ENCODE assay signal across 24 mouse cellular contexts in the genomic region with DNA sequence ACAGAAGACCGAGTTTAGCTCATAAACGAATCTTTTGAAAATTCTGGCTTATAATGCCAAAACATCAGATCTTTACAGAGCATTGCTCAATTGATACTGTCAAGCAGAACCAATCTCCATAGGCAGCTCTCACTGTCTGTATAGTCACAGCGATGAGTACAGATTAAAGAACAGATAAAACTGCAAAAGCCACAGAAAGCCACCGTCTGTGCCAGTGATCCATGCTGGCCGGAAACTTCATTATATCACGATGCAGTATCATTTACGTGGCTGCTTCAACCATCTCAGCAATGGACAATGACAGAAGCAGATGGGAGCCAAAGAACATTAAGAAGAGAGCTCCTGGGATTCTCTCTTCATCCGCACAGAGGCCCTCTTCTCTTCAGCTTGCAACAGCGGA. TPM values are rescaled to one million over a fixed set of nuclear protein-coding genes. Genes with fewer than 3 reads are reported as not detected.
A peak's percentile ranks its signal among the peaks of the same experiment; 100 is the strongest.
DNase-seq lines count a peak whose midpoint lies in the region; ATAC-seq and TF ChIP-seq lines count a peak whose summit lies in the region.
"Had no signal": no experiment of that assay in that cellular context is flagged by ENCODE, and none has a peak within 500 bp of the region (broad histone marks: within the 10 kb centered on the region; RNA-seq: fewer than 3 reads in every experiment).

No protein-coding gene starts in this region.

- no peak for ATAC-seq in hindbrain, embryonic 13.5 days (ENCODE audit: low FRiP score)
- no peak for ATAC-seq in hindbrain, embryonic 11.5 days (ENCODE audit: low FRiP score)
- ATAC-seq in neural tube, embryonic 14.5 days (ENCODE audit: low read depth): no peak
- ATAC-seq in G1E (ENCODE audit: extremely low read depth, insufficient number of reproducible peaks, low FRiP score, poor library complexity, severe bottlenecking): peak; percentile 31; the same call in 1 of the 2 replicates
- ATAC-seq: forebrain, embryonic 16.5 days; intestine, postnatal 0 days; Patski had no signal

- no peak overlapping the region for H3K4me2 ChIP-seq in hindbrain, embryonic 13.5 days
- no peak overlapping the region for H3K4me2 ChIP-seq in hindbrain, embryonic 11.5 days (replicated peaks; ENCODE audit: low read depth, low read length)
- no peak overlapping the region for H3K4me2 ChIP-seq in neural tube, embryonic 14.5 days (ENCODE audit: low read depth, low read length)
- H3K4me2 ChIP-seq: embryonic facial prominence, embryonic 15.5 days; hindbrain, embryonic 12.5 days; kidney, embryonic 15.5 days; liver, embryonic 13.5 days; midbrain, embryonic 12.5 days had no signal

- no peak for TF ChIP-seq CTCF in G1E (IDR thresholded peaks at IDR 0.05; ENCODE audit: low read depth, low read length)

- H3K36me3 ChIP-seq in hindbrain, embryonic 13.5 days: no peaks in the 10 kb centered on the region
- no peaks in the 10 kb centered on the region for H3K36me3 ChIP-seq in hindbrain, embryonic 11.5 days (ENCODE audit: control insufficient read depth, insufficient read depth, low read length)
- H3K36me3 ChIP-seq in neural tube, embryonic 14.5 days (ENCODE audit: control insufficient read depth, insufficient read depth, low read length): no peaks in the 10 kb centered on the region
- H3K36me3 ChIP-seq in G1E (replicated peaks): peaks cover 32% of the 10 kb centered on the region
- H3K36me3 ChIP-seq: embryonic facial prominence, embryonic 15.5 days; hindbrain, embryonic 12.5 days; kidney, embryonic 15.5 days; liver, embryonic 13.5 days; midbrain, embryonic 12.5 days had no signal

- H3K9ac ChIP-seq in hindbrain, embryonic 13.5 days: no peak overlapping the region
- no peak overlapping the region for H3K9ac ChIP-seq in hindbrain, embryonic 11.5 days (ENCODE audit: low read depth, low read length)
- no peak overlapping the region for H3K9ac ChIP-seq in neural tube, embryonic 14.5 days (replicated peaks; ENCODE audit: low read depth, low read length)
- H3K9ac ChIP-seq: embryonic facial prominence, embryonic 15.5 days; hindbrain, embryonic 12.5 days; kidney, embryonic 15.5 days; liver, embryonic 13.5 days; midbrain, embryonic 12.5 days had no signal

- H3K9me3 ChIP-seq in hindbrain, embryonic 13.5 days: no peaks in the 10 kb centered on the region
- H3K9me3 ChIP-seq in hindbrain, embryonic 11.5 days (ENCODE audit: control insufficient read depth, low read length): no peaks in the 10 kb centered on the region
- no peaks in the 10 kb centered on the region for H3K9me3 ChIP-seq in neural tube, embryonic 14.5 days (ENCODE audit: control insufficient read depth, low read length)
- H3K9me3 ChIP-seq in G1E (replicated peaks): no peaks in the 10 kb centered on the region
- H3K9me3 ChIP-seq: embryonic facial prominence, embryonic 15.5 days; hindbrain, embryonic 12.5 days; kidney, embryonic 15.5 days; liver, embryonic 13.5 days; midbrain, embryonic 12.5 days had no signal

- H3K4me1 ChIP-seq in hindbrain, embryonic 13.5 days (replicated peaks): peaks cover 49% of the 10 kb centered on the region
- H3K4me1 ChIP-seq in hindbrain, embryonic 11.5 days (replicated peaks; ENCODE audit: control insufficient read depth, insufficient read depth, low read length): no peaks in the 10 kb centered on the region
- H3K4me1 ChIP-seq in neural tube, embryonic 14.5 days (ENCODE audit: control insufficient read depth, insufficient read depth, low read length): peaks cover 7% of the 10 kb centered on the region; the same call in 1 of the 2 replicates
- H3K4me1 ChIP-seq in G1E (ENCODE audit: insufficient read depth, low read depth, low read length): peaks cover 80% of the 10 kb centered on the region

- H3K27ac ChIP-seq in hindbrain, embryonic 13.5 days: peak overlapping the region; percentile 25
- H3K27ac ChIP-seq in hindbrain, embryonic 11.5 days (ENCODE audit: low read depth, low read length): no peak overlapping the region
- H3K27ac ChIP-seq in neural tube, embryonic 14.5 days (ENCODE audit: low read depth, low read length): 0 out of 2 replicates have a peak overlapping the region, but pooled peaks have one; percentile 28
- H3K27ac ChIP-seq: embryonic facial prominence, embryonic 15.5 days; hindbrain, embryonic 12.5 days; kidney, embryonic 15.5 days; left cerebral cortex, adult 2 months; liver, embryonic 13.5 days; midbrain, embryonic 12.5 days had no signal

- H3K27me3 ChIP-seq in hindbrain, embryonic 13.5 days: no peaks in the 10 kb centered on the region
- H3K27me3 ChIP-seq in hindbrain, embryonic 11.5 days (ENCODE audit: control insufficient read depth, insufficient read depth, low read length): no peaks in the 10 kb centered on the region
- no peaks in the 10 kb centered on the region for H3K27me3 ChIP-seq in neural tube, embryonic 14.5 days (ENCODE audit: control insufficient read depth, insufficient read depth, low read length)
- H3K27me3 ChIP-seq in G1E (ENCODE audit: insufficient read depth, low read length): no peaks in the 10 kb centered on the region
- H3K27me3 ChIP-seq: embryonic facial prominence, embryonic 15.5 days; hindbrain, embryonic 12.5 days; kidney, embryonic 15.5 days; liver, embryonic 13.5 days; midbrain, embryonic 12.5 days; Patski had no signal

- no peak for DNase-seq in hindbrain, embryonic 11.5 days (ENCODE audit: low spot score)
- no peak for DNase-seq in neural tube, embryonic 10.5 days (ENCODE audit: extremely low spot score, low spot score)
- DNase-seq in G1E (ENCODE audit: low spot score): no peak
- DNase-seq in naive thymus-derived CD4-positive, alpha-beta T cell, adult 2 months (ENCODE audit: low read depth): peak; percentile 70
- no peak for DNase-seq in kidney, adult 18-20 months
- DNase-seq: adrenal gland, adult 8-10 months; cerebellum, adult 9-10 months; gastrocnemius, postnatal 14 days; heart, adult 2 months; kidney, postnatal 36 days; layer of hippocampus, adult 9-11 months; liver, embryonic 13.5 days; lung, adult 2 months; thymus, adult 18-20 months had no signal

- no peak overlapping the region for H3K4me3 ChIP-seq in hindbrain, embryonic 13.5 days
- no peak overlapping the region for H3K4me3 ChIP-seq in hindbrain, embryonic 11.5 days (ENCODE audit: low read depth, low read length)
- no peak overlapping the region for H3K4me3 ChIP-seq in neural tube, embryonic 14.5 days (ENCODE audit: low read depth, low read length)
- H3K4me3 ChIP-seq in G1E (ENCODE audit: low read depth, low read length): no peak overlapping the region
- H3K4me3 ChIP-seq: embryonic facial prominence, embryonic 15.5 days; heart, adult 2 months; hindbrain, embryonic 12.5 days; kidney, embryonic 15.5 days; left cerebral cortex, adult 2 months; liver, embryonic 13.5 days; midbrain, embryonic 12.5 days had no signal

- 69% methylated on average over 9 of the region's 9 CpGs for WGBS in hindbrain, embryonic 13.5 days
- WGBS in hindbrain, embryonic 11.5 days: 84% methylated on average over 9 of the region's 9 CpGs
- WGBS in neural tube, embryonic 14.5 days: 74% methylated on average over 9 of the region's 9 CpGs

RNA-seq across cellular contexts. Expression of gene Crtc3, which starts 53.9 kb away (rescaled TPM):
- polyA plus RNA-seq in hindbrain, embryonic 13.5 days (2015; fragmentation: Nextera tagmentation; extraction: Ambion mirVana): 14.3 and 16.5 TPM in 2 replicates
- polyA plus RNA-seq in hindbrain, embryonic 11.5 days (2014; fragmentation: Nextera tagmentation; extraction: Ambion mirVana): 9.9 and 11.1 TPM in 2 replicates
- polyA plus RNA-seq in neural tube, embryonic 14.5 days (2014; fragmentation: Nextera tagmentation; extraction: Ambion mirVana): 17.2 and 23.2 TPM in 2 replicates
- total RNA-seq in G1E (2014; fragmentation: Nextera tagmentation): 71.9 and 98.5 TPM in 2 replicates
- 12.3 and 13.6 TPM in 2 replicates for total RNA-seq in G1E (2017)
- 25.6 and 34.4 TPM in 2 replicates for polyA plus RNA-seq in G1E (2012)
